Mouse (Mus musculus) inflammation-experienced regulatory T-cells, adult 6 months (primary cell): ENCODE results near the gene Gpr162. TPM values are rescaled to one million over a fixed set of nuclear protein-coding genes. Genes with fewer than 3 reads are reported as not detected.
"Not testable (repeated sequence)": the region's sequence is repeated elsewhere in the genome, so short reads cannot be mapped to it uniquely, and the experiment has no call there.

ENCODE experiments used
- ATAC-seq: one replicate; pipeline ENCODE4 v1.8.0; 2017
- polyA plus RNA-seq, 3 experiments: library from polyadenylated mRNA; unstranded; fragments of 100-300 nt; shearing (Covaris generic); gene quantifications; one replicate each; pipeline ENCODE4 v1.2.1; 2017

The Gpr162 gene
- under 1 TPM in 2 of 3 experiments, not detected in 1; 0.16 to 0.19 TPM for polyA plus RNA-seq

DNA sequence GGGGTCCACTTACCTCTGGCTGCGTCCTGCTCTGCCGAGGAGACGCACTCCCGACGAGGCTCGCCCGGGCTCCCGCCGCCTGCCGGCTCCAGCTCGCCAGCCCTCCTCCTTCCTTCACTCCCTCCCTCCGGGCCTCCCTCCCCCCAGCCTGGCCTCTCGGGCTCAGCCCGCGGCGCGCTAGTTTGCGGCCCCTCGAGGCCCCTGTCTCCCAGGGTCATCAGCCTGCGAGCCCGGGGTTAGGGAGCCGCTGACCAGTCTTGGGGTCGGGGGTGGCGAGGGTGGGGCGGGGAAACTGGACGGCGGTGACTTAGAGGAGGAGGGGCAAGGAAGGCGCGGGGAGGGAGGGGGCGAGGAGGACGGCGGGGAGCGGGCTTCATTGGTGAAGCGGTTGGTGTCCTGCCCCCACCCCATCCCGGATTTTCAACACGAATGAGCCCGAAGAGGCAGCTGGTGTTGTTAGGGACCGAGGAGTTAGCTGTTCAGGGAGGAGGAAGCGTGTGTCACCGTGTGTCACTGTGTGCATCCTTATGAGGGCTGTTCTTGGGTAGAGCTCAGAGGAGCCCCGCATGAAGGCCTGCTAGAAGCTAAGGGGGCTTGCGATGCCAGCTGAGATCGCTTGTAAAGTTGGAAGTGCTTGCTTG lies at the start of gene Gpr162:
Gene Gpr162 (minus strand): TSS at position 326 of the 641 bp plus-strand sequence.
- peak; percentile 60 for ATAC-seq

DNA sequence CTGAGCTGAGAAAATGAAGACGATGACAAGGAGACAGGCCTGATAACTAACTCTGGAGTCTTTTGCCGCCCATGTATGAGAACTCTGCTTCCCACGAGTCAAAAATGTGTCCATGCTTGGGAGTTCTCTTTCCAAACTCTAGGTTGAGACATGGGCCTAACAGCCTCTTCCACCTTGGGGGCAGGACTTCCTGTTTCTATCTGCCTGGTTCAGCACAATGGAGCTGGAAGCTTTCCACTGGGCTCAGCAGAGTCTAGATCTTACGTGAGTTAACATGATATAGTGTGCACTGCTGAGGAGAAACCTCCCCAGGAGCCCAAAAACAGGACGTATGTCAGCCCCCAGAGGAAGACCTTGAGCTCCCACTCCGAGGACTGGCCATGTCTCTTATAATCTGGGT lies 49.4 kb upstream of the Gpr162 start:
- ATAC-seq, result no peak

DNA sequence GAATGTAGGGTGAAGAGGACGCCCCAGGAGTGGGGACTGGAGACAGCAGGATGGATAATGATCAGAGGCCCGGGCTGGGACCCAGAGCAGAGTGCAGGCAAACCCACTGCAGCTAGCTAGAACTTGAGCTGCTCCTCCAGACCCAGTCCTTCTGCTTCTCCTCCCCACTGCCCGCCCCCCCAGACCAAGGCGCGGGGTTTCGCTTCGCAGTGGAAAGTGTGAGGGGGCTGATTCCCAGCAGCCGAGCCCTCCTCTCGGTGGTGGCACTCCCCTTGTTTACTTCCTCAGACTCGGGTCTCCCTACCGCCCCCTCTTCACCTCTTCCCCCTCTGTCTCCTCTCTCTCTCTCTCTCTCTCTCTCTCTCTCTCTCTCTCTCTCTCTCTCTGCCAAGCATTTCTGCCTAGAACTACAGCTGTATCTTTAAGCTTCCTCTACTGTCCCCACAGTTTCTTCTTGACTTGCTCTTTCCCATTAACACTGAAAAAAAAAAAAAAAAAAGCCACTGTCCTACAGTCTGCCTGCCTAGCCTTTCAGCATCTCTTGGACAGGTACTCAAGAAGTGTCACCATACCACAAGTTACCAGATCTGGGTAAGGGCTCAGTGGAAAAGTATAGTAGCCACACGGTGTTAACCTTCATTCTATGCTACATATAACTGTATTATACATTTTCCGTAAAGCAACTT lies 47.9 kb upstream of the Gpr162 start, which contains the start of gene Lag3:
Gene Lag3 (minus strand): TSS at position 173 of the 686 bp plus-strand sequence.
- ATAC-seq, result peak; percentile 36

DNA sequence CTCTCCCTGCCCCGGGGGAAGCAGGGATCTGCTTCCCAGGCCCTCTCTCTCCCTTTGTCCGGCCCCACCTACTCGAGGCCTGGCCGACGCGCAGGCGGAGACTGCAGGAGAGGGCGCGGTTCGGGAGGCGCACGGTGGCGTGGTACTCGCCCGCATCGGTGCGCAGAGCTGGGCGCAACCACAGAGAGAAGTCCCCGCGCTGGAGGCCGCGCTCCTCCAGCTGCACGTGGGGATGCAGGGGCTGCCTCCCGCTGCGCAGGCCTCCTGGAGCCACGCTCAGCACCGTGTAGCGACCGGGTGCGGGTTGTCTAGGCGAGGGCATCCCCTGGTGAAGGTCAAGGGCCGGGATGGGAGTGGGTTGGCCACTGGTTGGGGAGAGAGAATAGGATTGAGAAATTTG lies 46.2 kb upstream of the Gpr162 start:
- ATAC-seq, result no peak

DNA sequence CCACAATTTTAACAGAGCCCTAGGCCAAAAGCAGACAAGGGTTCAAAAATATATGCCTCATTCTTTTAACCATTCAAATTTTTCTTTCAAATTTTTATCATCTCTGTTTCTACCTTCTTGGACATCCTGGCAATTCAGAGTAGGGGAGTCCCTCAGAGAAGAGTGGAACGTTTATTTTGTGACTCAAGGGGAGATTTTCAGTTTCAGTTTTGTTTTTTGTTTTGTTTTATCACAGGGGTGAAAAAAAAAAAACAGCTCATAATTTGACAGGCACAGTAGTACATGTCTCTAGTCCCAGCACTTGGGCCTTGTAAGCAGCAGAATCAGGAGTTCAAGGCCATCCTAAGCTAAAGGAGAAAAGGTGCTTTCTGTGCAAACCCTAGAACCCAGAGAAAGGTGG lies 44.0 kb upstream of the Gpr162 start:
- ATAC-seq, result peak; percentile 61

DNA sequence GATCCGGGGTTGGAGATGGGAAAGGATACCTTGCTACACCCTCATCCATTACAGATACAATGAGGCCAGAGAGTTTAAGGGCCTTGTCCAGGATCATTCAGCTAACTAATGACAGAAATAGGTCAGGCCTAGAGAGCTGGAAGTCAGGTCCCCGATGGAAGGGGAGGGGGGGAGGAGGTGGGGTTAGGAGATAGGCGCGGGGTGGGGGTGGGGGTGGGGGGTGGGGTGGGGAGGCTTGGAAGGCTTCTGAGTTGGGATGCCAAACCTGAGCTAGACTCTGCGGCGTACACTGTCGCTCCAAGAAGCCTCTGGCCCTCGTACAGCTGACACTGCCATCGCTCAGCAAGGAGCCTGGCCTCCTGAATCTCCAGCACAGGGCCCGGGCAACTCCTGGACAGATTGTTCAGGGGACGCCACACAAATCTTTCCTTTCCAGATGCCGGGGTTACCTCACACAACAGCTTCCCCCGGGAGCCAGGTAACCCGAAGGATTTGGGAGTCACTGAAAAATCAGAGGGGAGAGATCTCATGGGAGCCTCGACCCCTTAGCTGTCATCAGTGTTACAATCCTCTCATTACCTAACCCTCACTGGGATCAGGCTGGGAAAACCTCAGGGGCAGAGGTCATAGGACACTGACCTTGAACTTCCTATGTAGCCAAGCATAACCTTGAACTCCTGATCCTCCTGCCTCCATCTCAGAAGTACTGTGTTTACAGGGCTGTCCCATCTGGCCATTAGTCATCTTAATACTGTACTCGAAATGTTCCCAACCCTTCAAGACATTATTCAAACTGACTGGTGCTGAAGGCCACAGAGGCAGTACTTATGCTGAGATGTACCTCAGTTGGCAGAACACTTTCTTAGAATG lies 41.4 kb upstream of the Gpr162 start:
- no peak for ATAC-seq

DNA sequence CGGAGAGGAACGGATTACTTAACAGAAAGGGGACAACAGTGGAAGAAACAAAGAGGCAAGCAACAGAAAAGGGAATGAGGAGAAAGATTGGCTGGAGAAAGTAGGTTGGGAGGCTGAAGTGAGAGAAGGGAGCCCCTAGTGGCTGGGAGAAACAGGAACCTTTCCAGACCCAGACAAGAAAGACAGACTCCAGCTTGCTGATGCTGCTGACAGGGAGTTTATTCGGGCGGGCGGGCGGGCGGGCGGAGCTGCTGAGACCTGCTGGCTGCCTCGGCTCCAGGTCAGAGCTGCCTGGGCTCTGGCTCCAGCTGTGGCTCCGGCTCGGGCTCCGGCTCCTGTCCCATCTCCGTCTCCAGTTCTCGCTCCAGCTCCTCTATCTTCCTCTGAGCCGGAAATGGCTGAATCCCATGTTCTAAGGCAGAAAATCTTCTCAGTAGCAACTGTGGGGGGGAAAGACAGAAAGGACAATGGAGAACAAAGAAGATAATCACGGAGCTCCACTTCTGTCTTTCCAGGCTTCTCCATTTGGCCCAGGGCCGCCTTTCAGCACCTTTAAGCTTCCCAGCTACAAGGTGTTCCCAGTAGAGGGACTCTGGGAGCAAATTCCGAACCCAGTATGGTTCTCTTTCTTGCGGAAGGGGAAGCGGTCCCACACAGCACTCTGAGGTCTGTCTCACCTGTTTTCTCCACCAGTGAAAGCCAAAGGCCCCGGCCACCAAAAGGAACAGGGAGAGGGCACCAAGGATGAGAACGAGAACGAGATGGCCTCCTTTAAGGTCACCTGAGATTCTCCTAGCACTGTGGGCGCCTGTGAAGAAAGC lies 40.6 kb upstream of the Gpr162 start:
- ATAC-seq, result no peak

DNA sequence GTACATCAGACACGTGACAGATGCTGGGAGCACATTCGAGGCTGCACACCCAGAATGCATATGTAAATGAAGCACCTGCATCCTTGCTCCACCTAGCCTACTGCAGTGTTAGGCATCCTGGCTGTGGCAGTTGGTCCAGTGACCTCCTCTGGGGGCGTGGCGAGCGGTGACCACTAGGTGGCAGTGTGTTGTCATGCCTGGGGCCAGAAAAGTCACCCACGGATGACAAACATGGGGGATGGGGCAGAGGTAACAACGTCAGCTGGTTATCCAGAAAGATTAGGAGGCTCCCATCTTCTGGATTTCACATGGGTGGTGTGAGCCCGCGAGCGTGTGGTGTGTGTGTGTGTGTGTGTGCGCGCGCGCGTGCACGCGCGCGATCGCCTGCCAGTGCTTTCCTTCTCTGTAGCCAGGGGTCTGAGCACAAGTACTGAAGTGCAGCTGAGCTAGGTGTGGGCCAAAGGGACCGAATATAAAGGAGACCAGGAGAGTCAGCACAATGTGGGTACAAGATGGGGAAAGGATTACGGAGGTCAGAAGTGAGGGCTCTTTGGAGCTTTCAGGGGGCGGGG lies 39.9 kb upstream of the Gpr162 start:
- ATAC-seq, result peak; percentile 63

DNA sequence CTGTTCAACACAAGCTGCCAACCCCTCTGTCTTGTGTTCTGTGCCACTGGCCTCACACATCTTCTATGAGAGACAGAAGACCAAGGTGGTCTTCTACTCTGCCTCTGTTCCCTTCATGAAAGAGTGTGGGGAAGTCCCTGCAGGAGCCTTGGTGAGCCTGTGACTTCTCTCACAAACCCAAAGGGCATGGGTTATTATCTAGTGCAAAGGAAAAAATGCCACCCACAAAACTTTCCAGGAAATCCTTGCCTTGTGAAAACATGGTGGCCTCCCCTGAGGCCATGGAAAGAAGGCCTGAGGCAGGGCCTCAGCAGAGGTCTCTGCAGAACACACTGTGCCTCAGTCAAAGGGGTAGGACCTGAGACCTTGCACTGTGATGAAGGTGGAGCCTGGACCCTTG lies 38.1 kb upstream of the Gpr162 start:
- peak; percentile 25 for ATAC-seq

DNA sequence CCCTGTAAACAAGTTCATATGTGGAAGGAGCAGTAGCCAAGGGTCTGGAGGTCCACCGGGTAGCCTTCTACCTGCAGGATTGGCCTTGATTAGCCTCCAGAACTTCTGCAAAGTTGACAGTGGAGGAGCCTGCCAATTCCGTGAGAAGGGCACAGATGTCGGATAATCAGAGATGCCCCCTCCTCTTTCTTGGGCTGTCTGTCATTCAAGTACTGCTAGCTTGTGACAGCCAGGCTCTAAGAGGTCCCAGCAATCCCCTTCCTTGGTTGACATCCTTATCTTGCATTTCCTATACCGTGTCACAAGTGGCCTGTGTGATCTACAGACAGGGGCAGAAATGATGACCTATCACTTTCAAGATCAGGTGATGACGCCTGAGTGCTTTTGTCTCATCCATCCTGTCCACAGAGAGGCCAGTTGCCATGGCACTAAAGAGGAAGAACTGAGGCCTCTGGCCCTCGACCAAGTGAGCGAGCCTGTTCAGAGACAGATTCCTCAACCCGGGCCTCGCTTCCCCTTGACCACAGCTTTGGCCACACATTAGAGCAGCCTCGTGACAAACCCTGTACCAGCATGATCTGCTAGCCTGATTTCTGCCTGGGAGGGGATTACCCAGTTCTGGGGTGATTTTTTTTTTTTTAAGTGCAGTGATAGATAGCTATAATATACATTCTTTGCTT lies 37.2 kb upstream of the Gpr162 start:
- peak; percentile 61 for ATAC-seq

DNA sequence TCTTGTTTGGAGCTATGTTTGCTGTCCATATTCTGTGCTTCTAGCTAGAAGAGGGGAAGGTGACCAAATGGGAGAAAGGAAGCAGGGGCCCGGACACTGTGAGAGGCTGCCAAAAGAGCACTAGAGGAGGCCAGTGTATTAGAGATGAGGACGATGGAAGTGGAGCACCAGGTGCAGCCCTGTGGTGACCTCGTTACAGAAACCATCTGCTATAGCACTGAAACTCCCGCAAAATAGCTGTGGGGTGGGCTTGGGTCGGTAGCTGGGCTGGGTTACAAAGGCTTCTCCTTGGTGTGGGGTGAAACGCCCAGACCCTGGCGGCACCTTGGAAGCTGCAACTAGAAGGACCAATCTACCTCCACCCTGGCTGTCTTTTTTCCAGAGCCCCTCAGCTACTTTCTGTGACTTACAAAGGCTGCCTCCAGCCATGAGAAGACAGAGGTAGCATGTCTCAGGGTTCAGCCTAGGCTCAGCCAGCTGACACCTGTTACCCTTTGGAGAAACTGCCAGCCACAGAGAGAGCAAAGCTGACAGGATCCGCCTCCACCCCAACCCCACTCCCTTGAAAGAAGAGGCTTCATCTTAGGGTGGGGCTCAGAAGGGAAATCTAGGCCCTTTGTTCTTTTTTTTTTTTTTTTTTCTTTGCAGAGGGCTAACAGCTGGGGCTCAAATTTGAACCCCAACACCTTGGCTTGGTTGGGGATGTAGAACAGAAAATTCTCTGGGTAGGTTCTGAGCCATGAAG lies 36.4 kb upstream of the Gpr162 start:
- peak; percentile 29 for ATAC-seq

DNA sequence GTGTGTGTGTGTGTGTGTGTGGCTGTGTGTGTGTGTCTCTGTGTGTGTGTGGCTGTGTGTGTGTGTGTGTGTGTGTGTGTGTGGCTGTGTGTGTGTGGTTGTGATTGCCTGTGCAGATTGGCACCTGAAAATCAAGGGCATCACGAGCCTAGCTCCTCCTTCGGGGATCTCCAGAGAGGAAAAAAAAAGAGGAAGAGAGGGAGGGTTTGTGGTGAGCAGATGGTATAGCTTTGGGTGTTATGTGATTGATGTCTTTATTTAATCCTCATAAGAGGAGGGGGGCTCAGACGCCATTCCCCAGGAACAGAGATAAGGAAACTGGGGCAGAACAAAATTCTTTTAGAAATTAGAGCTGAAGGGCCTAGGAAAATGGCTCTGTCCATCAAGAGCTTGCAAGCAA lies 34.6 kb upstream of the Gpr162 start:
- no peak for ATAC-seq

DNA sequence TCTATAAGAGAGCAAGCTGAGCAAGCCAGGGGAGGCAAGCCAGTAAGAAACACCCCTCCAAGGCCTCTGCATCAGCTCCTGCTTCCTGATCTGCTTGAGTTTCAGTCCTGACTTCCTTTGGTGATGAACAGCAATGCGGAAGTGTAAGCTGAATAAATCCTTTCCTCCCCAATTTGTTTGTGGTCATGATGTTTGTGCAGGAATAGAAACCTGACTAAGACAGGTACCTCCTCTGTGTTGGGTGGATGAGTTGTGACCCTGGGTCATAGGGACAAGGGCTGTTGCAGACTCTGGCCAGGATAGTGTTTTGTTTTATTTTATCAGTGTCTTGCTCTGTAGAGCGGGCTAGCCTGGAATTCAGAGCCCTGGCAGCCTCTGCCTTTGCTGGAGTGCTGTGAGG lies 30.3 kb upstream of the Gpr162 start:
- not testable (repeated sequence) for ATAC-seq

DNA sequence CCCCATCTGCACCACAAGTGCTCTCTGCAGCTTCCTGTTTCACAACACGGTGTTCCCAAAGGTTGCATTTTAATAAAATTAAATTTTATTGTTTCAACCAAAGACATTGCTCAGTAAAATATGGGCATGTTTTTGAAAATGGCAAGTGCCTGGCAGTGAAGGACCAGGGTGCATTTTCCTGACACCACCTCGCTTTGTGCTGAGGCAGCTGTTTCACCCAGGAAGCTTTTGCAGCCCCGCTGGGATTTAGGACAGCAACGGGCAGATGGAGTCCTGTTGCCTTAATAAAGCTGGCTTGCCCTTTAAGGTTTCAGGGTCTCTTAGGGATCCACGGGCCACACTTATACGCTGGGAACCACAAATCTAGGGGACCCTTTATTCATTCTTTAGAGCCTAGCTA lies 27.2 kb upstream of the Gpr162 start:
- no peak for ATAC-seq

DNA sequence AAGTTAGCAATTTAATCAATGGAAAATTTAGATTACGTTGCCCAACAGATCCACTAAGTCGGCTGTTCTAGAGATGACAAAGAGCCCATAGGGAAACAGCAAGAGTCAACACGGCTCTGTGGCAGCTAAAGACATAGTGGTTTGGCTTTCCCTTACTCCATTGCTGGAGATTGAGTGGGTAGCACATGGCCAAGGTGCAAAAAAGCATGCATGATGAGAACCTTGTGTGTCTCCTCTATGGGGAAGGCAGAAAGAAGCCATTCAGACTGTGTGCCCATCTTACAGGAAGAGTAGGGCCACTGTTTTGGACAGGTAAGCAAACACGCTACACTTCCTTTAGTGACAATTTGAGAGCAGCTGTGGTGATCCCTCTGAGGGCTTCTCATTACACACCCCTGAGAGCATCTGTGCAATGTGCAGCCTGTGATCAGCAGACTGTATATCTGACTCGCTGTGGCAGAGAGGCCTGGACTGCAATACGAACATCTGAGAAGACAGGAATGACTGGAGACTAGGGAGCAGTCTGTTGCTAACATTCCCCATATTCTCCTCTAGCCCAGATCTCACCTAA lies 24.9 kb upstream of the Gpr162 start:
- no peak for ATAC-seq

DNA sequence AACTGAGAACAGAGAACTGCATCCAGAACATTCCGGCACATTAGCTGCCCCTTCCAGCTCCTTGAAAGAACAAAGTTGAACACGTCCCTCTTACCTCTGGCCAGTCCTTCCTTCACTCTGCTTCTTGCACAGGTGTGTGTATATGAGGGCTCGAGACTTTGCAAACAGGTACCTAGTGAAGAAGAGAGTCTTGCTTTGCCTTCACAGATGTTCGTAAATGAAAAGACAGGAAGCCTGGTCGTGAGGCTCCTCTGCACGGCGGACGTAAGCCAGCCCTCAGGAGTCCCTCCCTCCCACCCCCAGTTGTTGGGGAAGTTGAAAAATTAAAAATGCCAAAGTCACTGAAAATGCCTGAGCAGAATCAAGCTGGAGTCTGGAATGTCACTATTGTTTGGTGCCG lies 24.2 kb upstream of the Gpr162 start, which contains the start of gene Cd4:
Gene Cd4 (minus strand): TSS at position 236 of the 400 bp plus-strand sequence.
- peak; percentile 26 for ATAC-seq

DNA sequence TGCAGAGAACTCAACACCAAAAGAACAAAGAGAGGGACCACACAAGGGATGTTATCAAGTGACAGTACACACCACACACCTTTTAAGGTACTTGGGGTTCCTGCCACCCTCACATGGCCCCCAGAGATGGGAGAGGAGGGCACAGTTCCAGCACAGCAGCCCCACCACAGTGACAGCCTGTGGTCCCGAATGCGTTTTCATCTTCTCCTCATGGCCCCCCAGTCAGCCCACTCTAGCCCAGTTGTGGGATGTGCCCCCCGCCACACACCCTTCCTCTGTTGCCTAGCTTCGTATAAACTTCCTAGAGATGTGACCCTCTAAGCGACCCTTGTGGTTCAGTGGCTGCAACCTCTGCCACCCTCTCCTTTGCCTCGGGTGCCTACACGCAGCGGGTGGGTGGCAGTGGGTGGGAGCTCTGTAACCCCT lies 22.2 kb upstream of the Gpr162 start:
- ATAC-seq, result peak; percentile 10

DNA sequence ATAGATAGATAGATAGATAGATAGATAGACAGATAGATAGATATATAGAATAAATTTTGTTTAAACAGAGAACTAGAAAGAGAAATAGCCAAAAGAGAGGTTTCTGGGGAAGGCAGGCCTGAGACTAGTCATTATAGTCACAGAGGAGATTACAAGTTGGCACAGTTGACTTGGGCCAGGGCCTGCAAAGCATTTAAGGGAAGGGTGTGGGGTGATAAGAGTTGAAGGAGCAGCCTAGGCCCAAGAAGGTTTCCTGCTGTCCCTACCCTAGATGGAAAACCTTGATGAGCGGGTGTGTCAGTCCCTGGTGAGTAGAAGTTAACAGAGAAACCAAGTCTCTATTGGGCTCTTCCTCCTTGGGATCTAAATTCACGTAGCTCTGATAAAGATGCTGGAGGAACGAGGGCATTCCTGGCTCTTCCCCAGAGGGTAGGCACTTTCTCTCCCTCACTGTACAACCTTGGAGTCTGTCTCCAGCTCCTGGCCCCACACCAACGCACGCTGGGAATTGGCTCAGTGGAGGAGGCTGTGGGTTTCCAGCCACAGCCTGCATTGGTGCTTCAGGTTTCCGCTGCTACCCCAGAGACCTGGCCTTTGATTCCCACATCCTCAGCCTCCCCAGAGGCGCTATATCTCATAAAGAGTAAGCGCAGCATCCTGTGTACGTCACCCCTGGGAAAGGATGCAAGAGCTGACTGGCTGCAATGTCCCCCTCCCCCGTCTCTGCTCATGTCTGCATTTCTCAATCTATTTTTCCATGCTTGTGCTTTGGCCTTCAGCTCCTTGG lies 21.1 kb upstream of the Gpr162 start:
- ATAC-seq, result peak; percentile 94

DNA sequence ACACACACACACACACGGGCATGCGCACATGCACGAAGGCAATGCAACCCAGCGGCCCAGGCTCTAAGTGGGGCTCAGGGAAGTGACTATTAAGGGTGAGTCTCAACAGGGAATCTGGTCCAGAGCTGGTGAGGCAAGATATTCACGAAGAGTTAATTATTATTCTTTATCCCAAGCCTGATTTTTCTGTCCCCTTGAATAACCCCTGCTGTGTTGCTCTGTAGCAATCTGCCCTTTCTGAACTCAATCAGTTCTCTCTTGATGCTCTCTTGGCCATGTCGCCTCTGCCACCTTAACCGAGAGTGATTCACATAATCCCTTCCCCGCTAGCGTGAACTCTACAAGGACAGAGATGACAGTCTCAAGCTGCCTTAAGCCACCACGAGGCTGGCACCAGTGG lies 19.6 kb upstream of the Gpr162 start:
- ATAC-seq, result no peak
